Mouse (Mus musculus) small intestine, adult 2 months (tissue): ENCODE measurements around the gene Stx8. TPM values are rescaled to one million over a fixed set of nuclear protein-coding genes. Genes with fewer than 3 reads are reported as not detected.

ENCODE experiments used
- H3K27ac ChIP-seq: fragments of 200-500 bp; 2 replicates; pipeline ENCODE4 v1.5.1; 2012; ENCODE audit warnings: low read depth, low read length, control low read depth, inconsistent platforms; ENCODE audit not compliant: insufficient read depth
- H3K27me3 ChIP-seq: fragments of 200-500 bp; 2 replicates; pipeline ENCODE4 v1.6.1; 2012; ENCODE audit warnings: mild to moderate bottlenecking, moderate library complexity, low read length, inconsistent platforms; ENCODE audit not compliant: control insufficient read depth, insufficient read depth
- H3K36me3 ChIP-seq: fragments of 200-500 bp; 2 replicates; pipeline ENCODE4 v1.6.1; 2012; ENCODE audit warnings: mild to moderate bottlenecking, low read length, control low read depth, inconsistent platforms; ENCODE audit not compliant: control insufficient read depth, insufficient read depth
- H3K4me1 ChIP-seq: fragments of 200-500 bp; 2 replicates; pipeline ENCODE4 v1.6.1; 2012; ENCODE audit warnings: low read length, inconsistent platforms, mixed read lengths; ENCODE audit not compliant: control insufficient read depth, insufficient read depth, insufficient read length
- H3K4me3 ChIP-seq: fragments of 200-500 bp; 2 replicates; pipeline ENCODE4 v1.5.1; 2012; ENCODE audit warnings: low read depth, mild to moderate bottlenecking, control low read depth, inconsistent platforms, low read length, moderate library complexity
- CTCF ChIP-seq: fragments of 200-500 bp; IDR thresholded peaks from 2 replicates; pipeline ENCODE4 v1.5.1; 2012; ENCODE audit warnings: low read depth, mild to moderate bottlenecking, control low read depth, inconsistent platforms, low read length, moderate library complexity, mixed read lengths; ENCODE audit not compliant: insufficient replicate concordance, insufficient read length; ENCODE audit errors: extremely low read depth
- POLR2A ChIP-seq: fragments of 200-500 bp; IDR thresholded peaks from 2 replicates; pipeline ENCODE4 v1.6.1; 2012; ENCODE audit warnings: low read depth, mild to moderate bottlenecking, control low read depth, inconsistent platforms, low read length, moderate library complexity
- WGBS: fragments of 180-500 bp; shearing (Covaris S2); methylation state at CpG from one replicate; pipeline ENCODE4 v1.1.7; 2018; 5-methylcytosine and 5-hydroxymethylcytosine counted together
- polyA plus RNA-seq: library from polyadenylated mRNA; depleted of rRNA; stranded (reverse); fragments of >200 nt; gene quantifications from 2 replicates; pipeline ENCODE4 v1.2.3, GENCODE M21; 2012

Stx8 gene
- polyA plus RNA-seq, 1 experiment = 2.4 TPM

DNA sequence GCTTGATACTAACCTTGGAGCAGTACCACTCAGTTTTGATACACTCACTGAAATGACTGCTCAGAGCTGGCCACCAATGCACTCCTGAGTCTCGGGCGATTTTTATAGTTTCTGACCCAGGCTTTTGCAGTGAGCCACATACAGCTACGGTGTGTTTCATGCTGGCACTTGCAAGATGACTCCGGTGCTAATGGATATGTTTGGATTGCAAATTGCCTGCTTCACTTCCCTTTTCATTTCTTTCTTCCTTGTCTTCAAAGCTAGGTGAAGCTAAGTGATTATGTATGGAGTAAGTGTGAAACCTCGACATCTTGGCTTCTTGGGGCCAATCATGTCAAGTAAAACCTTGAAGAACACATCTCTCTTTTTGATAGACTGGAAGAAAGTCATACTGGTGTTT, 43.4 kb downstream of the Stx8 start:
- H3K36me3 ChIP-seq = peaks cover 3% of the 10 kb centered on the region
- WGBS = 87% methylated on average over 5 of the region's 5 CpGs
- no peaks in the 10 kb centered on the region for H3K4me1 ChIP-seq
- no peaks in the 10 kb centered on the region for H3K27me3 ChIP-seq
- no peak overlapping the region for H3K27ac ChIP-seq
- no peak overlapping the region for H3K4me3 ChIP-seq
- TF ChIP-seq CTCF = no peak
- no peak for TF ChIP-seq POLR2A

DNA sequence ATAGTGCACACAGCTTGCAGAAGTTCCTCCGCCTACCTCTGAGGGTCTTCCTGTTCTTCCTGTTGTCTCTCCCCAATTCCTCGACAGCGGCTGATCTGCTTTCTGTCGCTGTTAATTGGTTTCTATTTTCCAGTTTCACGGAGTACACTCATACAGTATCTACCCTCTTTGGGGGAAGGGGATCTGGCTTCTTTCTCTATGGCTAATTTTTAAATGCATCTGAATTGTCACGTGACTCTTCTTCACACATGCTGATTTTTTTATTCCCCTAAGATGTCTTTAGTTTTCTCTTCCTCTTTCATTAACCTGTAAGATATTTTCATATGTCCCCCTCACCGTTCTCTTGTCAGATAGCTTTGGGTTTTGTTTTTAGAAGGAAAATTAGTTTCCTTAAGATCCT, 46.2 kb downstream of the Stx8 start:
- TF ChIP-seq CTCF (no peak), POLR2A (no peak)
- Histone ChIP-seq H3K4me3 (no peak overlapping the region), H3K27ac (no peak overlapping the region), H3K27me3 (no peaks in the 10 kb centered on the region), H3K4me1 (no peaks in the 10 kb centered on the region), H3K36me3 (peaks cover 3% of the 10 kb centered on the region)
- WGBS = 88% methylated on average over 7 of the region's 7 CpGs

- Histone ChIP-seq H3K27me3 (no peaks in the 10 kb centered on the region), H3K27ac (no peak overlapping the region), H3K36me3 (peaks cover 3% of the 10 kb centered on the region), H3K4me3 (no peak overlapping the region), H3K4me1 (no peaks in the 10 kb centered on the region)
- TF ChIP-seq CTCF = no peak
- no peak for TF ChIP-seq POLR2A
- WGBS = 84% methylated on average over 8 of the region's 8 CpGs
Observed at GRCm38 (mm10) chr11:68018191-68018590, 52.2 kb downstream of the Stx8 start.

DNA sequence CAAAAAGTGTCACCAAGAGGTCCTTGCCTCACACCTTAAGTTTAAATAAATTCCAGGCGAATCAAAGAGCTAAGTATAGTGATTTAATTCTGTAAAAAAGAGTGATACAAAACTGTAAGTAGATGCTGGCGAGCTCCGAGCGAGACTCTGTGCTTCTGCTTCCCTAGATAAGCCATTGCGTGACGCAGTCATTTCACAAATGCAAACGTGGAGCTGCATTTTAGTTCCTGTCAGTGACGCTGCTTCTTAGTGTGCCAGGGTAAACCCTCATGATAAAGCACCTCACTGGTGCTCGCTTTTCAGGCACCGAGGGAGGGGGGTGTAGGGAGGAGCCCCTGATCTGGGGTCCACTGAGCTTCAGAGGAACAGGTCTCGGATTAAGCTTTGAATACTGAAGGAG, 53.2 kb downstream of the Stx8 start:
- Histone ChIP-seq H3K4me1 (no peaks in the 10 kb centered on the region), H3K36me3 (peaks cover 3% of the 10 kb centered on the region), H3K4me3 (no peak overlapping the region), H3K27ac (no peak overlapping the region), H3K27me3 (no peaks in the 10 kb centered on the region)
- WGBS = 86% methylated on average over 11 of the region's 11 CpGs
- TF ChIP-seq CTCF (no peak), POLR2A (no peak)

GRCm38 (mm10) chr11:68021976-68022375, 56.0 kb downstream of the Stx8 start:
- TF ChIP-seq POLR2A (no peak), CTCF (no peak)
- Histone ChIP-seq H3K4me3 (no peak overlapping the region), H3K27me3 (no peaks in the 10 kb centered on the region), H3K36me3 (peaks cover 3% of the 10 kb centered on the region; the same call in 1 of the 2 replicates), H3K27ac (no peak overlapping the region), H3K4me1 (no peaks in the 10 kb centered on the region)
- WGBS = 76% methylated on average over 7 of the region's 7 CpGs

DNA sequence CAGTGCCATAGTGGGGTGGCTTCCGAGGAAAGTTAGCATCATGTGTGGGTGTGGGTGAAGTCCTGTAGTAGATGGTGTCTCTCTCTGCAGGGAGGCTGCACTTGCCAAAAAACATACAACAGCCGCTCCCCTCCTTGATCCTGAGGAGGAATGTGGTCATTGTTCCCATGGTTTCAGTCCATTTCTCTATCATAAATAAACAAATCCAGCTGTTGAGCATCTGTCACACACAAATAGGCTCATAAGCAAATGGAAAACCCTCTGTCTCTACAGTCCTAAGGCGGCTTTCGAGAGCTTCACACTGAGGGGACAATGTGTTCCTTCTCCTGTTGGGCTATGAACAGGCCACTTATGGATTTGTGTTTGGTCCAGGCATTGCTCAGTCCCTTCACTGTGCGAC, 56.9 kb downstream of the Stx8 start:
- Histone ChIP-seq H3K36me3 (peaks cover 3% of the 10 kb centered on the region; the same call in 1 of the 2 replicates), H3K4me1 (no peaks in the 10 kb centered on the region), H3K27me3 (no peaks in the 10 kb centered on the region), H3K27ac (no peak overlapping the region), H3K4me3 (no peak overlapping the region)
- TF ChIP-seq POLR2A (no peak), CTCF (no peak)
- 81% methylated on average over 5 of the region's 5 CpGs for WGBS

GRCm38 (mm10) chr11:68023811-68024369, 57.9 kb downstream of the Stx8 start:
- 69% methylated on average over 8 of the region's 8 CpGs for WGBS
- no peak overlapping the region for H3K27ac ChIP-seq
- no peaks in the 10 kb centered on the region for H3K4me1 ChIP-seq
- H3K4me3 ChIP-seq = no peak overlapping the region
- no peaks in the 10 kb centered on the region for H3K27me3 ChIP-seq
- H3K36me3 ChIP-seq = peaks cover 3% of the 10 kb centered on the region; the same call in 1 of the 2 replicates
- TF ChIP-seq CTCF (no peak), POLR2A (no peak)
